Mouse (Mus musculus): ENCODE measurements around the gene Disp1. TPM values are rescaled to one million over a fixed set of nuclear protein-coding genes. Genes with fewer than 3 reads are reported as not detected.

The Disp1 gene
- total and polyA plus RNA-seq, 3 experiments, result 3.4 to 11.3 (median 5.9) TPM

GRCm38 (mm10) chr1:183191398-183191797 is 29.9 kb downstream of the Disp1 start:
- Histone ChIP-seq H3K4me2 (ENCODE audit: insufficient read depth, low read depth, poor library complexity, severe bottlenecking) (no peak overlapping the region), H3K27ac (ENCODE audit: insufficient read depth, low read depth) (no peak overlapping the region), H3K9ac (ENCODE audit: insufficient read depth, low read depth) (no peak overlapping the region), H3K4me3 (replicated peaks in 1 of 3; ENCODE audit: low read depth in 2 of 3, low read length in 2 of 3, poor library complexity in 1 of 3) (no peak overlapping the region), H3K9me3 (replicated peaks; ENCODE audit: low read length) (no peaks in the 10 kb centered on the region), H3K4me1 (ENCODE audit: control insufficient read depth in 1 of 2, insufficient read depth in 2 of 2) (peaks cover 0 to 34% of the 10 kb centered on the region in 2 experiments; a peak in 2 of 4 replicates), H3K36me3 (replicated peaks in 1 of 2; ENCODE audit: control insufficient read depth in 1 of 2, insufficient read depth in 1 of 2, low read length in 1 of 2) (peaks cover 3 to 43% of the 10 kb centered on the region in 2 experiments), H3K27me3 (replicated peaks) (no peaks in the 10 kb centered on the region), H3K79me2 (replicated peaks; ENCODE audit: control insufficient read depth, extremely low read depth, insufficient read depth, poor library complexity, severe bottlenecking) (no peaks in the 10 kb centered on the region)
- TF ChIP-seq GABPA (IDR thresholded peaks at IDR 0.05; ENCODE audit: insufficient replicate concordance, low read depth, low read length) (no peak), RAD21 (IDR thresholded peaks at IDR 0.05; ENCODE audit: low read depth, low read length) (no peak), EP300 (IDR thresholded peaks at IDR 0.05; ENCODE audit: low read length) (no peak), MEF2A (IDR thresholded peaks at IDR 0.05; ENCODE audit: borderline replicate concordance, low read depth, low read length) (no peak), POLR2A (IDR thresholded peaks at IDR 0.05; ENCODE audit: low read depth, low read length) (no peak), USF2 (conservative IDR thresholded peaks at IDR 0.05; ENCODE audit: low read depth, low read length) (no peak), PAX5 (IDR thresholded peaks at IDR 0.05; ENCODE audit: low read length) (no peak), MXI1 (IDR thresholded peaks at IDR 0.05; ENCODE audit: low read depth, low read length) (no peak), SIN3A (IDR thresholded peaks at IDR 0.05; ENCODE audit: low read length) (no peak), KAT2A (IDR thresholded peaks at IDR 0.05; ENCODE audit: insufficient replicate concordance, low read length) (no peak), JUND (conservative IDR thresholded peaks at IDR 0.05; ENCODE audit: low read depth, low read length) (no peak), ELF1 (IDR thresholded peaks at IDR 0.05; ENCODE audit: low read depth, low read length) (no peak)
- dilution Hi-C loops (cut with MboI; ENCODE audit: extremely low pct_ligation_motif_present, extremely low pct_unique_long_range_greater_than_20kb, low sequenced_read_pairs), result no loop called here
- in situ Hi-C loops (cut with MboI; ENCODE audit: low pct_ligation_motif_present, low pct_unique_long_range_greater_than_20kb, low sequenced_read_pairs), result no loop called here
- no peak for DNase-seq (ENCODE audit: extremely low read depth)

GRCm38 (mm10) chr1:183190456-183190855 is 30.9 kb downstream of the Disp1 start:
- dilution Hi-C loops (cut with MboI; ENCODE audit: extremely low pct_ligation_motif_present, extremely low pct_unique_long_range_greater_than_20kb, low sequenced_read_pairs), result no loop called here
- no peak overlapping the region for H3K4me2 ChIP-seq (ENCODE audit: insufficient read depth, low read depth, poor library complexity, severe bottlenecking)

More at GRCm38 (mm10) chr1:183190456-183190855, 30.9 kb downstream of the Disp1 start:
- H3K27me3 ChIP-seq (replicated peaks), result no peaks in the 10 kb centered on the region
- H3K9me3 ChIP-seq (replicated peaks; ENCODE audit: low read length), result no peaks in the 10 kb centered on the region
- no peak overlapping the region for H3K4me3 ChIP-seq (replicated peaks in 1 of 3; ENCODE audit: low read depth in 2 of 3, low read length in 2 of 3, poor library complexity in 1 of 3)
- in situ Hi-C loops (cut with MboI; ENCODE audit: low pct_ligation_motif_present, low pct_unique_long_range_greater_than_20kb, low sequenced_read_pairs), result no loop called here
- no peaks in the 10 kb centered on the region for H3K79me2 ChIP-seq (replicated peaks; ENCODE audit: control insufficient read depth, extremely low read depth, insufficient read depth, poor library complexity, severe bottlenecking)
- TF ChIP-seq MAFK (IDR thresholded peaks at IDR 0.05; ENCODE audit: insufficient replicate concordance, low read length), result no peak
- TF ChIP-seq USF1 (IDR thresholded peaks at IDR 0.05; ENCODE audit: low read depth, low read length), result no peak
- TF ChIP-seq JUND (conservative IDR thresholded peaks at IDR 0.05; ENCODE audit: low read depth, low read length), result no peak
- TF ChIP-seq RAD21 (IDR thresholded peaks at IDR 0.05; ENCODE audit: low read depth, low read length), result no peak
- no peak for TF ChIP-seq TBP (conservative IDR thresholded peaks at IDR 0.05; ENCODE audit: low read depth, low read length)
- TF ChIP-seq MAX (IDR thresholded peaks at IDR 0.05; ENCODE audit: low read length), result no peak
- TF ChIP-seq JUN (IDR thresholded peaks at IDR 0.05; ENCODE audit: insufficient read depth, low read depth, low read length), result no peak
- TF ChIP-seq USF2 (conservative IDR thresholded peaks at IDR 0.05; ENCODE audit: low read depth, low read length), result no peak
- no peak for TF ChIP-seq CTCF (conservative IDR thresholded peaks at IDR 0.05 in 1 of 2, IDR thresholded peaks at IDR 0.05 in 1 of 2; ENCODE audit: low read depth in 2 of 2, low read length in 2 of 2)
- no peak for TF ChIP-seq ZC3H11A (IDR thresholded peaks at IDR 0.05; ENCODE audit: low read depth, low read length)
- no peak for TF ChIP-seq PAX5 (IDR thresholded peaks at IDR 0.05; ENCODE audit: low read length)
- TF ChIP-seq SMC3 (IDR thresholded peaks at IDR 0.05; ENCODE audit: low read depth, low read length), result no peak
- no peak for TF ChIP-seq IRF4 (IDR thresholded peaks at IDR 0.05; ENCODE audit: low read depth, low read length)
- no peak for DNase-seq (ENCODE audit: extremely low read depth)
- H3K4me1 ChIP-seq (ENCODE audit: control insufficient read depth in 1 of 2, insufficient read depth in 2 of 2), result peaks cover 0 to 34% of the 10 kb centered on the region in 2 experiments; a peak in 2 of 4 replicates
- no peak overlapping the region for H3K9ac ChIP-seq (ENCODE audit: insufficient read depth, low read depth)
- H3K36me3 ChIP-seq (replicated peaks in 1 of 2; ENCODE audit: control insufficient read depth in 1 of 2, insufficient read depth in 1 of 2, low read length in 1 of 2), result peaks cover 3 to 47% of the 10 kb centered on the region in 2 experiments
- H3K27ac ChIP-seq (ENCODE audit: insufficient read depth, low read depth), result no peak overlapping the region
